Mouse (Mus musculus) kidney, postnatal 0 days (tissue): Measurements from ENCODE around the gene Gm27021. TPM values are rescaled to one million over a fixed set of nuclear protein-coding genes. Genes with fewer than 3 reads are reported as not detected.

Experiments
- ATAC-seq: fragments of 200-750 bp; cut with Nextera tagmentation; replicated peaks from 2 replicates; pipeline ENCODE4 v1.8.0; 2017; ENCODE audit warnings: low read depth, moderate number of reproducible peaks, moderate TSS enrichment, moderate library complexity; ENCODE audit not compliant: low FRiP score
- DNase-seq: peaks from one replicate; pipeline ENCODE4 v3.0.0-alpha.2; 2016; ENCODE audit warnings: low spot score
- H3K27ac ChIP-seq: fragments of 300-500 bp; sonication (generic); 2 replicates; pipeline ENCODE4 v1.5.1; 2014; ENCODE audit warnings: mild to moderate bottlenecking
- H3K27me3 ChIP-seq: fragments of 300-500 bp; sonication (generic); 2 replicates; pipeline ENCODE4 v1.6.1; 2014; ENCODE audit warnings: low read length, mixed read lengths; ENCODE audit not compliant: insufficient read depth
- H3K36me3 ChIP-seq: fragments of 300-500 bp; sonication (generic); 2 replicates; pipeline ENCODE4 v1.6.1; 2014; ENCODE audit warnings: low read length, mixed read lengths; ENCODE audit not compliant: insufficient read depth
- H3K4me1 ChIP-seq: fragments of 300-500 bp; sonication (generic); replicated peaks from 2 replicates; pipeline ENCODE4 v1.6.1; 2014; ENCODE audit warnings: antibody characterized with exemption, low read length, mixed read lengths; ENCODE audit not compliant: insufficient read depth
- H3K4me2 ChIP-seq: fragments of 300-500 bp; sonication (generic); 2 replicates; pipeline ENCODE4 v1.6.1; 2014; ENCODE audit warnings: mild to moderate bottlenecking, low read length, moderate library complexity, mixed read lengths
- H3K4me3 ChIP-seq: fragments of 300-500 bp; sonication (generic); replicated peaks from 2 replicates; pipeline ENCODE4 v1.5.1; 2014; ENCODE audit warnings: low read depth, low read length
- H3K9ac ChIP-seq: fragments of 300-500 bp; sonication (generic); 2 replicates; pipeline ENCODE4 v1.6.1; 2014; ENCODE audit warnings: low read depth, low read length
- H3K9me3 ChIP-seq: fragments of 300-500 bp; sonication (generic); replicated peaks from 2 replicates; pipeline ENCODE4 v1.6.1; 2016; ENCODE audit warnings: low read length, inconsistent platforms, mixed read lengths
- CTCF ChIP-seq: IDR thresholded peaks from 2 replicates; pipeline ENCODE4 v1.5.1; 2016; ENCODE audit warnings: antibody characterized with exemption, low read depth, mild to moderate bottlenecking, moderate library complexity
- WGBS: fragments of 180-500 bp; shearing (Covaris S2); extraction: QIAGEN DNeasy Blood & Tissue Kit; methylation state at CpG from one replicate; pipeline ENCODE4 v1.1.7; 2014; 5-methylcytosine and 5-hydroxymethylcytosine counted together
- polyA plus RNA-seq: library from polyadenylated mRNA; unstranded; fragments of >200 nt; fragmentation: Nextera tagmentation; extraction: Ambion mirVana; gene quantifications from 2 replicates; pipeline ENCODE4 v1.2.1, GENCODE M21; 2015

Gm27021 gene
- polyA plus RNA-seq, 1 experiment from 2014 or later: 3.2 TPM

DNA sequence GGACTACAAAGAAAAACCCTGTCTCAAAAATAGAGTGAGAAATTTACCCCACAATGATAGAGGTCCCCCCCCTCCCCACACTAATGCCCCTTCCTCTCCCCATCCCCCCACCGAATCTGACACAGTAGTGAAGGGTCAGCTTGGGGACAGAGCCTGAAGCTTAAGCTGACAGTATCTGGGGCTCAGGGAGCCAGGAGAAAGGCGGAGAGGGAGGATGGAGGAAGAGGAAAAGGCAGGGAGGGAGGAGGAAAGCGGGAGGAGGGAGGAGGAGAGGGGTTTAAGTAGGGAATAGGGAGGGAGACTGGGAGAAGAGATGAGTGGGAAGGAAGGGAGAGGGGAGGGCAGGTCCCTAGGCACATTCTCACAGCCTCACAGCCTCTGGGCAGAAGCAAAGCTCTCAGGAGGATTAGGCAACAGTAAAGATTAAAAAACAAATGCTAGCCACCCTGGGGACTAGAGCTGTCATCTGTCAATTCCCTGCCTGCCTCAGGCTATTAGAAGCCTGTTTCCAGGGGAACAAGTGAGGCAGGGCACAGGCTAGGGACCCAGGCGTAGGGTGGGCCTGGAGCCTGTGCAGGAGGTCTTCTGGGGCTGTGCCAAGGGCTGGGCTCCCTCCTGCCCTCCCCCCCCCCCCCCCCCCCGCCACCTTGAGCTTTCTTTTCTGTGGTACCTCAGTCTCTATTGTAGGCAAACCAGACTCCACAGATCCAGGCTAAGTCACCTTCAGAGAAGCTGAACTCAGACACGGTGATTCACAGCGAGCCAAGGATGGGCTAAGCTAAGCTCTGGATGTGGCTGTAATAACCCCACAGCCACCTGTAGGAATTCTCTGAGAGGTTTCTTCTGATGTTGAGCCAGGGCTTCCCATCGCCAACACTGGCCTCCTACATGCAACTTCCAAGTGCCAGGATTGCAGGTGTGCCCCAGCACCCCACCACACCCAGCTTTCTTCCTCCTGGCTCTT lies 50.9 kb downstream of the Gm27021 start:
- ATAC-seq (no peak), DNase-seq (no peak)
- H3K4me1 ChIP-seq: no peaks in the 10 kb centered on the region
- no peaks in the 10 kb centered on the region for H3K27me3 ChIP-seq
- H3K27ac ChIP-seq: no peak overlapping the region
- H3K36me3 ChIP-seq: no peaks in the 10 kb centered on the region
- no peaks in the 10 kb centered on the region for H3K9me3 ChIP-seq
- no peak overlapping the region for H3K9ac ChIP-seq
- TF ChIP-seq CTCF: no peak
- no peak overlapping the region for H3K4me2 ChIP-seq
- H3K4me3 ChIP-seq: no peak overlapping the region
- WGBS: 47% methylated on average over 7 of the region's 8 CpGs

DNA sequence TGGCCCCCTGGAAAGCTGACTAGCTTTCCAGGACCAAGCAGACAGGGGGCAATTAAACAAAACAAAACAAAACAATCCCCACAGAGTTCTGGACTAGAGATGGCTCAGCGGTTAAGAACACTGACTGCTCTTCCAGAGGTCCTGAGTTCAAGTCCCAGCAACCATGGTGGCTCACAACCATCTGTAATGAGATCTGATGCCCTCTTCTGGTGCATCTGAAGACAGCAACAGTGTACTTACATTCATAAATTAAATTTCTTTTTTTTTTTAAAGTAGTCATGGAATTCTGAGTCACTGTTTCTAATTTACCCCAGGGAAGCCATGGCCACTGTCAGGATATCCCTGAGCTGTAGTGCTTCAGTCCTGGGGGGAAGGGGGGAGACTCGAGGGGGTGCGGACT lies 53.4 kb downstream of the Gm27021 start:
- Histone ChIP-seq H3K9ac (no peak overlapping the region), H3K4me1 (no peaks in the 10 kb centered on the region), H3K27me3 (no peaks in the 10 kb centered on the region), H3K9me3 (no peaks in the 10 kb centered on the region), H3K4me2 (no peak overlapping the region), H3K36me3 (no peaks in the 10 kb centered on the region), H3K4me3 (no peak overlapping the region), H3K27ac (no peak overlapping the region)
- no peak for ATAC-seq
- no peak for TF ChIP-seq CTCF
- 86% methylated on average over 3 of the region's 3 CpGs for WGBS
- DNase-seq: no peak

DNA sequence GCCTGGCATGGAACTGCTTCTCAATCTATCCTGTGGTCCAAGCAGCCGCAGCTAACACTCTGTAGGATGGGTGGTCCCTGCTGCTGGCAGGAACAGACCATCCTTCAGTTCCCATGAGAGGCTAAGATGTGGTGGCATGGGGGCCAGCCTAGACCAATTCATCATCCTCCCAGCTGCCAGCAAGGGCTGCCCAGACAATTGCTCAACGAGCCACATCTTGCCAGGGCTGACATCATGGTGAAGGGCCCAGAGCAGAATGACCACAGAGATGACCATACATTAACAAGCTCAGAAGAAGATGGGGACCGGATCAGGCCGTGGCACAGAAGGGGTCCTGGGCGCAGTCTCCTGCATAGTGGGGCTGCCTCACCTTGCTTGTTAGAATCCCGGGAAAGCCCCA lies 57.1 kb downstream of the Gm27021 start:
- 83% methylated on average over 6 of the region's 6 CpGs for WGBS
- ATAC-seq: no peak
- no peak for DNase-seq
- no peak for TF ChIP-seq CTCF
- H3K36me3 ChIP-seq: no peaks in the 10 kb centered on the region
- H3K27me3 ChIP-seq: no peaks in the 10 kb centered on the region
- H3K27ac ChIP-seq: no peak overlapping the region
- H3K9me3 ChIP-seq: no peaks in the 10 kb centered on the region
- H3K4me1 ChIP-seq: no peaks in the 10 kb centered on the region
- no peak overlapping the region for H3K4me3 ChIP-seq
- H3K4me2 ChIP-seq: no peak overlapping the region
- no peak overlapping the region for H3K9ac ChIP-seq

DNA sequence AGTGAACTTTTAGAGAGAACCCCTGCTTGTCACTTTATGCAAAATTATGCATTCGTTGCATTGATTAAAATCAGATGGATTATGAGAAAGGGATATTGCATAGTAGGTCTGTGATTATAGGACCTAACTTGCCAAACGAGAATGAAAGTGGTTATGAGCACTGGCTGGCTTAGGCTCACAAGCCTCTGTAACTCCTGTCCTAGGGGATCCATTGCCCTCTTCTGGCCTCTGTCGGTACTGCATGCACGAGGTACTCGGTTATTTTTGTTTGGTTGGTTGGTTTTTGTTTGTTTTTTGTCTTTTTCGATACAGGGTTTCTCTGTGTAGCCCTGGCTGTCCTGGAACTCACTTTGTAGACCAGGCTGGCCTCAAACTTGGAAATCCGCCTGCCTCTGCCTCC lies 60.0 kb downstream of the Gm27021 start:
- H3K36me3 ChIP-seq: no peaks in the 10 kb centered on the region
- DNase-seq (peak; percentile 83), ATAC-seq (no peak)
- H3K9me3 ChIP-seq: no peaks in the 10 kb centered on the region
- WGBS: 15% methylated on average over 7 of the region's 7 CpGs
- H3K9ac ChIP-seq: no peak overlapping the region
- H3K4me3 ChIP-seq: no peak overlapping the region
- TF ChIP-seq CTCF: peak; percentile 96
- no peaks in the 10 kb centered on the region for H3K27me3 ChIP-seq
- H3K27ac ChIP-seq: no peak overlapping the region
- H3K4me2 ChIP-seq: no peak overlapping the region
- no peaks in the 10 kb centered on the region for H3K4me1 ChIP-seq

DNA sequence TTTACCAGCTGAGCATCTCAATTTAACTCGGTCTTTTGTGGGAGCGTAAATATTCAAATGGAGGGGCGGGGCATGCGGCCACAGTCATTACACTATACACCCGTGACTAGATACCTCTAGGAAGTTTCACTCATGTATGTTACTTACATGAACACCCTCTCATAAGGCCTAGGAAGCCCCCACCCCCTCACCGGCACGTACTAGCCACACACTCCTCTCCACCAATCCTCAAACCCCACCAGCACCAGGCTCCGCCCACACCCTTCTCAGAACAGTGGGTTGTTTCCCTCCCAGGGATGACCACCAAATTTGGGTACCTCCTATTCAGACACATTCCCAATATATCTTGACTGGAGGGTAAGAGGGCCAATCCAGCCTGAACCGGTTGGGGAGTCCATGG lies 60.4 kb downstream of the Gm27021 start:
- WGBS: 82% methylated on average over 9 of the region's 9 CpGs
- Histone ChIP-seq H3K9ac (no peak overlapping the region), H3K36me3 (no peaks in the 10 kb centered on the region), H3K4me2 (no peak overlapping the region), H3K27me3 (no peaks in the 10 kb centered on the region), H3K9me3 (no peaks in the 10 kb centered on the region), H3K27ac (no peak overlapping the region), H3K4me3 (no peak overlapping the region), H3K4me1 (no peaks in the 10 kb centered on the region)
- no peak for TF ChIP-seq CTCF
- DNase-seq (no peak), ATAC-seq (peak; percentile 44; the same call in 1 of the 2 replicates)

DNA sequence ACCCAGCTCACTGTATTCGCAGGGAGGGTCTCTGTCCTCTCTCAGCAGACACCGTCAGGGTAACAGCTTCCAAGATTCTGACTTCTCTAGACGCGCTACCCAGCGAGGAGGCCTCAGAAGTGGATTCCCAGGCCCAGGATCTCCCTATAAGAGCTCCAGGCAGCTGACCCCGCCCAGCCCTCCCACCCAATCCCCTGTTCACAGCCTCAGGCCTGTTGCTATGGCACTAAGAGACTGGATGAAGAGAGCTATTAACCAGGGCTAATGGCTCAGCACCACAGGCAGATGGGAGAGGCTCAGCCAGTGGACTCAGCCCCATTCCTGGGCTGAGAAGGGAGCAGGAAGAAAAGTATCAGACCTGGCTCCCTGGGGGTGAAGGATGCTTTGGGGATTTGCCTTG lies 65.2 kb downstream of the Gm27021 start:
- Histone ChIP-seq H3K4me2 (no peak overlapping the region), H3K27me3 (0 out of 2 replicates have a peak, but pooled peaks cover 3% of the 10 kb centered on the region), H3K9me3 (no peaks in the 10 kb centered on the region), H3K4me1 (0 out of 2 replicates have a peak, but pooled peaks cover 3% of the 10 kb centered on the region), H3K9ac (no peak overlapping the region), H3K36me3 (no peaks in the 10 kb centered on the region), H3K27ac (no peak overlapping the region), H3K4me3 (no peak overlapping the region)
- 30% methylated on average over 6 of the region's 6 CpGs for WGBS
- TF ChIP-seq CTCF: no peak
- ATAC-seq: no peak; the same call in 1 of the 2 replicates
- peak; percentile 47 for DNase-seq
